Mouse (Mus musculus) myocyte (in vitro differentiated cells): Measurements from ENCODE around the gene Caln1. TPM values are rescaled to one million over a fixed set of nuclear protein-coding genes. Genes with fewer than 3 reads are reported as not detected.

Experiments used
- H3K27me3 ChIP-seq: one replicate; pipeline ENCODE4 v1.6.1; 2011; ENCODE audit not compliant: control insufficient read depth, insufficient read depth, insufficient read length
- H3K36me3 ChIP-seq: one replicate; pipeline ENCODE4 v1.6.1; 2011; ENCODE audit not compliant: control insufficient read depth, insufficient read depth
- H3K4me2 ChIP-seq: one replicate; pipeline ENCODE4 v1.6.1; 2011; ENCODE audit warnings: low read depth, control low read depth
- H3K4me3 ChIP-seq: one replicate; pipeline ENCODE4 v1.5.1; 2011; ENCODE audit warnings: mild to moderate bottlenecking, control low read depth, moderate library complexity
- H3K79me2 ChIP-seq: one replicate; pipeline ENCODE4 v1.6.1; 2011; ENCODE audit not compliant: control insufficient read depth, insufficient read depth
- H3ac ChIP-seq: one replicate; pipeline ENCODE4 v1.6.1; 2011; ENCODE audit not compliant: control insufficient read depth, insufficient read length
- CEBPB ChIP-seq: IDR thresholded peaks from 2 replicates; pipeline ENCODE4 v1.6.1; 2011; ENCODE audit warnings: mild to moderate bottlenecking, moderate library complexity; ENCODE audit not compliant: poor library complexity, insufficient read depth, severe bottlenecking
- E2F4 ChIP-seq: IDR thresholded peaks from one replicate; pipeline ENCODE4 v1.6.1; 2011; ENCODE audit warnings: mild to moderate bottlenecking, control low read depth, moderate library complexity; ENCODE audit not compliant: insufficient read depth
- MAX ChIP-seq: IDR thresholded peaks from one replicate; pipeline ENCODE4 v1.6.1; 2011; ENCODE audit warnings: low read depth, mild to moderate bottlenecking, control low read depth
- MYOD1 ChIP-seq, 3 experiments: IDR thresholded peaks; one replicate each; pipeline ENCODE4 v1.6.1; 2011; ENCODE audit warnings: control low read depth in 2 of 3, low read depth in 2 of 3, mild to moderate bottlenecking in 2 of 3, moderate library complexity in 1 of 3; ENCODE audit not compliant: insufficient read length in 2 of 3, control insufficient read depth in 1 of 3
- MYOG ChIP-seq, 3 experiments: IDR thresholded peaks; one replicate each; pipeline ENCODE4 v1.6.1; 2011; ENCODE audit warnings: control low read depth in 2 of 3, low read depth in 2 of 3, mild to moderate bottlenecking in 2 of 3; ENCODE audit not compliant: insufficient read length in 2 of 3, control insufficient read depth in 1 of 3, insufficient read depth in 1 of 3
- POLR2A ChIP-seq: IDR thresholded peaks from one replicate; pipeline ENCODE4 v1.6.1; 2011; ENCODE audit warnings: low read depth, mild to moderate bottlenecking, control low read depth, moderate library complexity; ENCODE audit not compliant: insufficient read length
- POLR2AphosphoS2 ChIP-seq: IDR thresholded peaks from one replicate; pipeline ENCODE4 v1.6.1; 2011; ENCODE audit warnings: low read depth, control low read depth; ENCODE audit not compliant: insufficient read length
- REST ChIP-seq: IDR thresholded peaks from one replicate; pipeline ENCODE4 v1.6.1; 2011; ENCODE audit warnings: mild to moderate bottlenecking, control low read depth, moderate library complexity; ENCODE audit not compliant: insufficient read depth, insufficient read length
- SRF ChIP-seq: IDR thresholded peaks from one replicate; pipeline ENCODE4 v1.6.1; 2011; ENCODE audit warnings: low read depth; ENCODE audit not compliant: control insufficient read depth, insufficient read length
- TCF12 ChIP-seq: IDR thresholded peaks from one replicate; pipeline ENCODE4 v1.6.1; 2011; ENCODE audit warnings: mild to moderate bottlenecking, control low read depth; ENCODE audit not compliant: poor library complexity, insufficient read depth, severe bottlenecking
- TCF3 ChIP-seq: IDR thresholded peaks from one replicate; pipeline ENCODE4 v1.6.1; 2011; ENCODE audit warnings: low read depth, control low read depth; ENCODE audit not compliant: insufficient read length
- USF1 ChIP-seq: IDR thresholded peaks from one replicate; pipeline ENCODE4 v1.6.1; 2011; ENCODE audit warnings: low read depth, mild to moderate bottlenecking, control low read depth, moderate library complexity
- polyA plus RNA-seq: library from polyadenylated mRNA; unstranded; fragments of >200 nt; fragmentation: generic; extraction: Trizol; gene quantifications from one replicate; pipeline ENCODE4 v1.2.1, GENCODE M21; 2012; ENCODE audit warnings: missing spikeins

The Caln1 gene
- polyA plus RNA-seq, 1 experiment: not detected

DNA sequence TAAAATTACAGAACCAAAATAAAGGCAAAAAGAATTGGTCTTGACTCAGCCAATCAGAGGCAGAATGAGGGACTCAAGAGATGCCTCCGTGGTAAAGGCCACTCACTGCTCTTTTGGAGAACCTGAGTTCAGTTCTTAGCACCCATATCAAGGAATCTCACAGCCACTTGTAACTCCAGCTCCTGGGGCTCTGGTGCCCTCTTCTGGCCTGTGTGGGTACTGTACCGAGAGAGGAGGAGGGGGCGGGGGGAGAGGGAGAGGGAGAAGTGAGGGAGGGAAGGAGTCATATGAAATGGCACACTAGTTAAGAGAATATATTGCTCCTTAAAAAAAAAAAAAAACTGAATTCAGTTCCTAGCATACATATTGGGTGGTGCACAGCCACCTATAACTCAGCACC, 442.7 kb downstream of the Caln1 start:
- no peaks in the 10 kb centered on the region for H3K27me3 ChIP-seq
- H3K4me3 ChIP-seq: no peak overlapping the region
- no peaks in the 10 kb centered on the region for H3K36me3 ChIP-seq
- no peak overlapping the region for H3K4me2 ChIP-seq
- TF ChIP-seq USF1 (no peak), TCF3 (no peak), POLR2AphosphoS2 (no peak), TCF12 (no peak), MYOG (IDR thresholded peaks at IDR 0.05; ENCODE audit: control insufficient read depth in 1 of 3, insufficient read depth in 1 of 3, insufficient read length in 2 of 3, low read depth in 2 of 3) (no peak), SRF (no peak), CEBPB (no peak), POLR2A (no peak), REST (no peak), E2F4 (no peak), MYOD1 (IDR thresholded peaks at IDR 0.05; ENCODE audit: control insufficient read depth in 1 of 3, insufficient read length in 2 of 3, low read depth in 2 of 3) (no peak), MAX (no peak)
- no peak overlapping the region for H3ac ChIP-seq
- H3K79me2 ChIP-seq: no peaks in the 10 kb centered on the region

DNA sequence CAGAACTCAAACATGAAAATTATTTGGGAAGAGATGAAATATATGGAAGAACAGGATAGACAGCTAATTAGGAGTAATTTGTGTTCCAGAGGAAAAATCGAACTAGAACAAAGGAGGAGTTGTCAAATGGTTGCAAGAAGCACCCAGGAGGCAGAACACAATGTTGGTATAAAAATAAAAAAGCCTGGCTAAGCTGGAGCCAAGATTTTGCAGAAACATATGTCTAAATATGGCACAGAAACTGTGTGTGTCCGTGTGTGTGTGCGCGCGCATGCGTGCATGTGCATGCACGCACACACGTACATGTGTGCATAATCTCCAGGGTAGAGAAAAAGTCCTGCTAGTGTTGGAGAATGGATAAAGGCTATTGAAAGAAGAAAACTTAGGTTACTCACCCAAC, 443.3 kb downstream of the Caln1 start:
- Histone ChIP-seq H3K36me3 (no peaks in the 10 kb centered on the region), H3K27me3 (no peaks in the 10 kb centered on the region), H3K79me2 (no peaks in the 10 kb centered on the region), H3K4me3 (no peak overlapping the region), H3K4me2 (no peak overlapping the region), H3ac (no peak overlapping the region)
- TF ChIP-seq TCF12: no peak
- TF ChIP-seq POLR2AphosphoS2: no peak
- no peak for TF ChIP-seq POLR2A

DNA sequence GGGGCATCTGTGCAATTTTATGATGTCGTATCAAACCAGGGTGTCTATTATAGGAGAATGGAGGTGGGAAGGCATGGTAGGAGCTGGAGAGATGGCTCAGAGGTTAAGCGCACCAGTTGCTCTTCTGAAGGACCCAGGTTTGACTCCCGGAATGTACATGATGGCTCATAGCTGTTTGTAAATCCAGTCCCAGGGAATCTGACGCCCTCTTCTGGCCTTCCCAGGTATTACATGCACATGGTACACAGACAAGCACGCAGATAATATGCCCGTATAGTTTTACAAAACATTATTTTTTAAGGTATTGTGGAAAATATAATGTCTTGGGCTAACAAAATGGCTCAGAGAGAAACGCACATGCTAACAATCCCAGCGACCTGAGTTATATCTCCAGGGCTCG, 443.8 kb downstream of the Caln1 start:
- Histone ChIP-seq H3K36me3 (no peaks in the 10 kb centered on the region), H3K4me3 (no peak overlapping the region), H3K4me2 (no peak overlapping the region), H3K79me2 (no peaks in the 10 kb centered on the region), H3ac (no peak overlapping the region), H3K27me3 (no peaks in the 10 kb centered on the region)
- TF ChIP-seq REST (no peak), TCF3 (no peak), POLR2A (no peak), CEBPB (no peak), MYOD1 (IDR thresholded peaks at IDR 0.05; ENCODE audit: control insufficient read depth in 1 of 3, insufficient read length in 2 of 3, low read depth in 2 of 3) (no peak), POLR2AphosphoS2 (no peak), MAX (no peak)

DNA sequence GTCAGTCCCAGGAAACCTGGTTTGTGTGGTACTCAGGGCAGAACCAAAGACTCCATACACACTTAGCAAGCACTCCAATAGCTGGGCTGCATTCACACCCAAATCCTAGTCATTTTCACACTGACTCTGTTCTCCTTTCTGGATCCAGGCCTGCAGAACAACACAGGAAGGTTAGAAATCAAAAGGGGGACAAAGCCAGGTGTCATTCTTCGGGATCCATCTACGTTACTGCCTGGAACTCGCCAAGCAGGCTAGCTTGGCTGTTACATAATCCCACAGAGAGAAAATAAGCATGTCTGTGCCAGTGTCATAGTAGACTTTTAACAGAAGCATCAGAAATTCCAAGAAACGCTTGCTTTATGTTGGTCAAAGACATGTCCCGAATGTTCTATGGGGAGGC, 446.1 kb downstream of the Caln1 start:
- no peak overlapping the region for H3K4me3 ChIP-seq
- H3ac ChIP-seq: no peak overlapping the region
- TF ChIP-seq MAX (no peak), TCF12 (no peak), E2F4 (no peak), REST (no peak), POLR2A (no peak), SRF (no peak)
- no peak overlapping the region for H3K4me2 ChIP-seq
- no peaks in the 10 kb centered on the region for H3K27me3 ChIP-seq
- no peaks in the 10 kb centered on the region for H3K36me3 ChIP-seq
- no peaks in the 10 kb centered on the region for H3K79me2 ChIP-seq

DNA sequence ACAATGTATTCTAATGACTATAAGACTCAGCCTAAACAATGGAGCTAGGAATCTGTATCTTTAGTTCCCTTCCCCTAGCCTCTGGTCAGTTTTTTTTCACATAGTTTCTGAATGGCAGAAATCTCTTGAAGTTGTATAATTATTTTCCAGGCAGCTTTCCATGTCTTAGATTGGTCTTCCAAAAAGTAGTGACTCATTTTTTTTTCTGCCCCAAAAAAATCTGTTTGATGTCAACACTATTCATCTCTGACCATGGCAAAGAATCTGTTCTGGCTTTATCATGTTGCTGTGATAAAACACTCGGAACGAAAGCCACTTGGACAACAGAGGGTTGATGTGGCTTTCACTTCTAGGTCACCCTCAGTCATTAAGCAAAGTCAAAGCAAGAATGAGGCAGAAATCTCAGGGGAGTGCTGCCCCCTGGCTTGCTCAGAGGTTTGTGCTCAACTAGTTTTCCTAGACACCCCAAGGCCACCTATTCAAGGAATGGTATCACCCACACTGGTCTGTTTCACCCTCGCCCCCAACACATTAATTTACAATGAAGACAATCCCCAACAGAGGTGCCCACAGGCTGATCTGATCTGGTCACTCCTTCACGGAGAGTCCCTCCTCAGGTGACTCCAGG, 450.9 kb downstream of the Caln1 start:
- H3K4me3 ChIP-seq: no peak overlapping the region
- no peaks in the 10 kb centered on the region for H3K79me2 ChIP-seq
- H3K4me2 ChIP-seq: no peak overlapping the region
- no peaks in the 10 kb centered on the region for H3K36me3 ChIP-seq
- H3ac ChIP-seq: no peak overlapping the region
- TF ChIP-seq MYOD1 (IDR thresholded peaks at IDR 0.05; ENCODE audit: control insufficient read depth in 1 of 3, insufficient read length in 2 of 3, low read depth in 2 of 3): no peak
- no peak for TF ChIP-seq USF1
- no peak for TF ChIP-seq REST
- H3K27me3 ChIP-seq: no peaks in the 10 kb centered on the region

DNA sequence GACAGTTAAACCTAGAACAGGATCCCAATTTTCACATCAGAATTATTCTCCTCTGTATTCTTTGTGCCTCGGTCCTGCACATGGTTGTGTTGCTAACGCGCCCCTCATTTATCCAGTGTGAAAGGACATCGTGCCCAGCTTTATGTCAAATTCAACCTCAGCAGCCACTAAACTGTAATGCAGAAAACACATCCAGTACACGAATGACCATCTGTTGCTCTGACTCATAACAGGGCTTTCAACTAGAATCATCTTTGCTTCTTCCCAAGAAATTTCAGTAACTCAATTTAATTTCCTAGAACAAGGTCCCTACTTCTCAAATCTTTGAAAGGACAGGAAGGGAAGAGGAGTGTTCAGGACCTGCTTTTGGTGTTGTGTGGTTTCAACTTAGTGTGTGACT, 451.4 kb downstream of the Caln1 start:
- TF ChIP-seq E2F4: no peak
- no peak for TF ChIP-seq REST
- no peak for TF ChIP-seq CEBPB
- no peak for TF ChIP-seq TCF12
- no peak for TF ChIP-seq MYOD1 (IDR thresholded peaks at IDR 0.05; ENCODE audit: control insufficient read depth in 1 of 3, insufficient read length in 2 of 3, low read depth in 2 of 3)
- TF ChIP-seq TCF3: no peak
- TF ChIP-seq POLR2A: no peak
- no peak for TF ChIP-seq MYOG (IDR thresholded peaks at IDR 0.05; ENCODE audit: control insufficient read depth in 1 of 3, insufficient read depth in 1 of 3, insufficient read length in 2 of 3, low read depth in 2 of 3)
- TF ChIP-seq MAX: no peak
- TF ChIP-seq SRF: no peak
- no peak overlapping the region for H3ac ChIP-seq
- no peak overlapping the region for H3K4me2 ChIP-seq
- no peak overlapping the region for H3K4me3 ChIP-seq
- H3K36me3 ChIP-seq: no peaks in the 10 kb centered on the region
- no peaks in the 10 kb centered on the region for H3K79me2 ChIP-seq
- H3K27me3 ChIP-seq: no peaks in the 10 kb centered on the region
